Mouse (Mus musculus) layer of hippocampus, postnatal 36 days (tissue): ENCODE results near the gene Tmem231. TPM values are rescaled to one million over a fixed set of nuclear protein-coding genes. Genes with fewer than 3 reads are reported as not detected.

Experiments
- DNase-seq, 2 experiments: peaks; one replicate each; pipeline ENCODE4 v3.0.0; 2022
- total RNA-seq, 2 experiments: library from RNA; stranded (reverse); gene quantifications; 2 replicates each; pipeline ENCODE4 v1.2.3; 2021

Tmem231 gene
- total RNA-seq, 2 experiments from 2014 or later: 12.1 to 14.3 TPM

GRCm38 (mm10) chr8:111905500-111906121 lies 28.1 kb downstream of the Tmem231 start:
- DNase-seq: no peak

- DNase-seq: no peak
These were observed 31.6 kb downstream of the Tmem231 start for GRCm38 (mm10) chr8:111902080-111902479.

GRCm38 (mm10) chr8:111898586-111898985 lies 35.1 kb downstream of the Tmem231 start:
- DNase-seq: no peak

GRCm38 (mm10) chr8:111894955-111895354 lies 38.7 kb downstream of the Tmem231 start:
- DNase-seq: no peak

- no peak for DNase-seq
These were observed 41.1 kb downstream of the Tmem231 start for GRCm38 (mm10) chr8:111892615-111893014.

GRCm38 (mm10) chr8:111891983-111892382 lies 41.7 kb downstream of the Tmem231 start:
- DNase-seq: no peak

- no peak for DNase-seq
These were observed 42.8 kb downstream of the Tmem231 start for GRCm38 (mm10) chr8:111890911-111891303.

GRCm38 (mm10) chr8:111889931-111890910 lies 43.5 kb downstream of the Tmem231 start:
- DNase-seq: no peak

GRCm38 (mm10) chr8:111888091-111888650 lies 45.5 kb downstream of the Tmem231 start:
- DNase-seq: no peak

- DNase-seq: no peak
These were observed 46.2 kb downstream of the Tmem231 start for GRCm38 (mm10) chr8:111887479-111887878.

GRCm38 (mm10) chr8:111883615-111884014 lies 50.1 kb downstream of the Tmem231 start:
- DNase-seq: no peak

GRCm38 (mm10) chr8:111881591-111881990 lies 52.1 kb downstream of the Tmem231 start:
- DNase-seq: no peak

GRCm38 (mm10) chr8:111877711-111878110 lies 56.0 kb downstream of the Tmem231 start:
- DNase-seq: no peak

- DNase-seq: peak; percentile 96 to 97
These were observed 57.2 kb downstream of the Tmem231 start, which contains the start of gene Tmem170 for GRCm38 (mm10) chr8:111876355-111876948. Gene Tmem170 (minus strand): TSS chr8:111876750.

GRCm38 (mm10) chr8:111875758-111876157 lies 57.9 kb downstream of the Tmem231 start:
- DNase-seq: no peak

GRCm38 (mm10) chr8:111871278-111871677 lies 62.4 kb downstream of the Tmem231 start:
- no peak for DNase-seq

- no peak for DNase-seq
These were observed 63.3 kb downstream of the Tmem231 start for GRCm38 (mm10) chr8:111870379-111870778.

GRCm38 (mm10) chr8:111868664-111869063 lies 65.0 kb downstream of the Tmem231 start:
- DNase-seq: no peak

GRCm38 (mm10) chr8:111865857-111866256 lies 67.8 kb downstream of the Tmem231 start:
- DNase-seq: no peak

GRCm38 (mm10) chr8:111865130-111865852 lies 68.4 kb downstream of the Tmem231 start:
- DNase-seq: no peak

GRCm38 (mm10) chr8:111864648-111865047 lies 69.0 kb downstream of the Tmem231 start:
- DNase-seq: no peak

GRCm38 (mm10) chr8:111863280-111863679 lies 70.4 kb downstream of the Tmem231 start:
- no peak for DNase-seq
